Mouse (Mus musculus): ENCODE measurements at regions not wholly inside any gene's neighbourhood (a gene's known extent, or its start where the extent isn't known, plus 50 kb on each side); places are given as distances from the start of the nearest gene placed in this dataset.

GRCm38 (mm10) chr13:103391396-103391795 is 57.1 kb upstream of the Mast4 start:
- Histone ChIP-seq H3K36me3 (no peaks in the 10 kb centered on the region), H3K9me3 (no peaks in the 10 kb centered on the region), H3K9ac (no peak overlapping the region), H3K4me3 (no peak overlapping the region), H3K27me3 (no peaks in the 10 kb centered on the region), H3K4me1 (no peaks in the 10 kb centered on the region), H3K27ac (no peak overlapping the region), H3K4me2 (no peak overlapping the region)
- no peak for ATAC-seq (ENCODE audit: borderline replicate concordance, extremely low read depth, low FRiP score, low TSS enrichment)
- 82% methylated on average over 4 of the region's 4 CpGs for WGBS

GRCm38 (mm10) chr13:103390991-103391390 is 56.7 kb upstream of the Mast4 start:
- H3K9ac ChIP-seq = no peak overlapping the region
- H3K27me3 ChIP-seq = no peaks in the 10 kb centered on the region
- 80% methylated on average over 3 of the region's 3 CpGs for WGBS
- no peak for ATAC-seq (ENCODE audit: borderline replicate concordance, extremely low read depth, low FRiP score, low TSS enrichment)
- no peak overlapping the region for H3K4me3 ChIP-seq
- H3K4me1 ChIP-seq = no peaks in the 10 kb centered on the region
- H3K9me3 ChIP-seq = no peaks in the 10 kb centered on the region
- H3K27ac ChIP-seq = no peak overlapping the region
- H3K36me3 ChIP-seq = no peaks in the 10 kb centered on the region
- H3K4me2 ChIP-seq = no peak overlapping the region

GRCm38 (mm10) chr13:103386948-103387347 is 52.7 kb upstream of the Mast4 start:
- Histone ChIP-seq H3K4me1 (no peaks in the 10 kb centered on the region), H3K9me3 (no peaks in the 10 kb centered on the region), H3K9ac (no peak overlapping the region), H3K36me3 (no peaks in the 10 kb centered on the region), H3K4me2 (no peak overlapping the region), H3K27me3 (no peaks in the 10 kb centered on the region), H3K27ac (no peak overlapping the region), H3K4me3 (no peak overlapping the region)
- WGBS = 89% methylated on average over 5 of the region's 5 CpGs
- no peak for ATAC-seq (ENCODE audit: borderline replicate concordance, extremely low read depth, low FRiP score, low TSS enrichment)
